Mouse (Mus musculus): Measurements from ENCODE around the gene Col27a1. TPM values are rescaled to one million over a fixed set of nuclear protein-coding genes. Genes with fewer than 3 reads are reported as not detected.

Col27a1 gene
- polyA plus RNA-seq, 1 experiment from 2014 or later = 3.0 TPM

DNA sequence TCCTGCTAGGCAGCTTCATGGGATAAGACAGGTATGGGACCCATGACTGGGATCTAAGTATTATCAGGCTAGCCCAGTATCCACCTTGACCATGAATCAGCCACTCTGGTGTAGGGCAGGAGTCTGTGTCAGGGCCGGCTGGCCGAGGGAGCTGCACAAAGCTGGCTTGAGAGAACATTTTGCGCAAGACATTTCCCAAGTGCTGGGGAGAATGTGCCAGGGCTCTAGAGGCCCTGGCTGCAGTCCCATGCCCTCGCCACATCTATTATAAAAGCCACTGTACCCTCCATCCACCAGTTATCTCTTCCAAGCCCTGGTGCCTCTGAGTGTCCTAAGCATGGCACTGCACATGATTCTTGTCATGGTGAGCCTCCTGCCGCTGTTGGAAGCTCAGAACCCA lies 148.3 kb downstream of the Col27a1 start, which contains the start of gene Orm2:
Gene Orm2 (plus strand): TSS at position 300 of the 400 bp plus-strand sequence.
- 91% methylated on average over 5 of the region's 5 CpGs for WGBS
- Histone ChIP-seq H3K27ac (replicated peaks) (no peak within 1 kb of the TSS), H3K4me3 (no peak within 1 kb of the TSS), H3K9ac (no peak within 1 kb of the TSS), H3K4me1 (replicated peaks) (peaks cover 8% of the 10 kb centered on the region), H3K4me2 (no peak within 1 kb of the TSS), H3K36me3 (0 out of 2 replicates have a peak, but pooled peaks cover 1% of the 10 kb centered on the region), H3K27me3 (no peaks in the 10 kb centered on the region), H3K9me3 (no peaks in the 10 kb centered on the region)
- no peak for ATAC-seq (ENCODE audit: low read depth)

- Histone ChIP-seq H3K9me3 (no peaks in the 10 kb centered on the region), H3K27ac (replicated peaks) (no peak overlapping the region), H3K27me3 (no peaks in the 10 kb centered on the region), H3K9ac (no peak overlapping the region), H3K36me3 (peaks cover 19% of the 10 kb centered on the region; the same call in 1 of the 2 replicates), H3K4me1 (replicated peaks) (no peaks in the 10 kb centered on the region; the same call in 1 of the 2 replicates), H3K4me2 (no peak overlapping the region), H3K4me3 (no peak overlapping the region)
- ATAC-seq (ENCODE audit: low read depth) = 0 out of 2 replicates have a peak, but pooled peaks have one; percentile 44
- 16% methylated on average over 4 of the region's 4 CpGs for WGBS
Measured at GRCm38 (mm10) chr4:63368577-63368976, 154.8 kb downstream of the Col27a1 start.

DNA sequence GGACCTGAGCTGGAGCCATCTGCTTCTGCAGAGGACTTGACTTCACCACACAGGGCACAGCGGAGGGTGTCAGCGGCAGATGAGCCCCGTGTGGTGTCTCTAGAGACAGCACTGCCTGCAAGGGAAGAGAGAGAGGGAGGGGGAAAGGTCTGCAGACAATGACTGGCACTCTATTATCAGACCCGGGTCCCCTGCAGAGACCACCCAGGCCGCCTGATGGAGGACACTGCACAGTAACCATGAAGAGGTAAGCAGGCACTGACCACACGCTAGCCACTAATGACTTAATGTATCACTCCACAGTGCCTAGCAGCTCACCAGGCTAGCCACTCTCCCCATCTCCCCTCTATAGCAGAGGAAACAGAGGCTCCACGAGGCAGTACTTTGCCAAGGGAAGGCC lies 157.1 kb downstream of the Col27a1 start:
- Histone ChIP-seq H3K9ac (no peak overlapping the region), H3K27ac (replicated peaks) (no peak overlapping the region), H3K27me3 (no peaks in the 10 kb centered on the region), H3K4me2 (no peak overlapping the region), H3K9me3 (no peaks in the 10 kb centered on the region), H3K4me1 (replicated peaks) (no peaks in the 10 kb centered on the region; the same call in 1 of the 2 replicates), H3K36me3 (peaks cover 32% of the 10 kb centered on the region; the same call in 1 of the 2 replicates), H3K4me3 (no peak overlapping the region)
- ATAC-seq (ENCODE audit: low read depth) = no peak
- WGBS = 30% methylated on average over 7 of the region's 7 CpGs

- peaks cover 39% of the 10 kb centered on the region for H3K36me3 ChIP-seq
- H3K9ac ChIP-seq = no peak overlapping the region
- no peaks in the 10 kb centered on the region for H3K27me3 ChIP-seq
- H3K4me1 ChIP-seq (replicated peaks) = no peaks in the 10 kb centered on the region; the same call in 1 of the 2 replicates
- H3K9me3 ChIP-seq = no peaks in the 10 kb centered on the region
- WGBS = 69% methylated on average over 3 of the region's 3 CpGs
- no peak for ATAC-seq (ENCODE audit: low read depth)
- no peak overlapping the region for H3K4me3 ChIP-seq
- H3K27ac ChIP-seq (replicated peaks) = no peak overlapping the region
- H3K4me2 ChIP-seq = no peak overlapping the region
Measured at GRCm38 (mm10) chr4:63371890-63372289, 158.1 kb downstream of the Col27a1 start.

DNA sequence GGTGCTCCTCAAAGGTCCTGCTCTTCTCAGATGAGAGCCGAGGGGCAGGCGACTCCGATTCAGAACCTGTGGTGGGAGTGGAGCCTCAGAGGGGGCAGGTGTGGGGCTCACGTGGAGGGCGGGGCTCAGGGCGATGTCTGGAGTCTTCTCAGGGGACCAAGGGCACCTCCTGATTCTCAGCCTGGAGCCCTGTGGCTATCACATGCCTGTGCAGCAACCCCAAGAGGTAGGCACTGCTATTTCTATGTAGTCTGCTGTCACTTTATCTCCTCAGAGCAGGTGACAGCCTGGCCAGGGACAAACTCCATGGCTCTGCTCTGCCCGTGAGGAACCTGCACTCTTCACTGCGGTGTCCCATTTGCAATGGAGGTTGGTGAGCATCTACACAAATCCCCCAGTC lies 159.6 kb downstream of the Col27a1 start:
- Histone ChIP-seq H3K27ac (replicated peaks) (no peak overlapping the region), H3K27me3 (no peaks in the 10 kb centered on the region), H3K9ac (no peak overlapping the region), H3K9me3 (no peaks in the 10 kb centered on the region), H3K4me1 (replicated peaks) (no peaks in the 10 kb centered on the region; the same call in 1 of the 2 replicates), H3K4me2 (no peak overlapping the region), H3K36me3 (peaks cover 41% of the 10 kb centered on the region), H3K4me3 (no peak overlapping the region)
- no peak for ATAC-seq (ENCODE audit: low read depth)
- 92% methylated on average over 8 of the region's 8 CpGs for WGBS

DNA sequence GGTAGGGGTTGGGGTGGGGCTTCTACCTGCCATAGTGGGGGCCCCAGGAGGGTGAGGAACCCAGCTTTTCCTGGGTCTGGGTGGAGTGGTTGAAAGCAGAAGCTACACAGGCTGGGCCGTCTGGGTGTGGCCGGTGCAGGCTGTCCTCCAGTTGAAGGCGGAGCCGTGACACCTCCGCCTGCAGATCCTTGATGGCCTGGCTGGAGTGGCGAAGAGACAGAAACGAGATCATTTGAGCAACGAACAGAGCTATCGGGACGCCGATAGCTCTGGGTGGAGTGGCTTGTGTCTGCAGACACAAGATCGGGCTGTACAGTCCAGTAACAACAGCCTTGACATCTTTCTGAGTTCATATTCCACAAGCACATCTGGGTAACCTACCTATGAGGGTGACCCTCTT lies 160.5 kb downstream of the Col27a1 start:
- Histone ChIP-seq H3K27me3 (no peaks in the 10 kb centered on the region), H3K9ac (no peak overlapping the region), H3K4me1 (replicated peaks) (no peaks in the 10 kb centered on the region; the same call in 1 of the 2 replicates), H3K9me3 (no peaks in the 10 kb centered on the region), H3K4me2 (no peak overlapping the region), H3K4me3 (no peak overlapping the region), H3K36me3 (peaks cover 50% of the 10 kb centered on the region), H3K27ac (replicated peaks) (no peak overlapping the region)
- WGBS = 80% methylated on average over 12 of the region's 12 CpGs
- no peak for ATAC-seq (ENCODE audit: low read depth)

DNA sequence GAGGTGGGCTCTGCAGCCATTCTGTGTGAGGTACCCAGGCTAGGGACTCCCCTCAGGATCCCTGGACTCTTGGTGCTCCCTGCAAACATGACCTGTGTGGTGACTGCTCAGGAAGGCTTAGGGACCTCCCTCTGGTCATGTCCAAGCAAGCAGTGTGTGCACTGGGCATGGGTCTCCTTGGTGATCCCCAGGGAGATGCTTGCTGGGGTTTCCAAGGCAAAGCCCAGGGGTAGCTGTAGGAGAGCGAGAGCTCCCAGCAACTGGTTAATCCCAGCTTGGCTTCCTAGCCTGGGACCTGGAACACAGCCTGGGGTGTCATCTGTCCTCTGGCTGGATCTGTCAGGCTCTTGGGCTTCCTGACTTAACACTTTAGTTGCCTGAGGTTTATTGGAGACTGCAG lies 161.6 kb downstream of the Col27a1 start:
- no peaks in the 10 kb centered on the region for H3K27me3 ChIP-seq
- H3K36me3 ChIP-seq = peaks cover 61% of the 10 kb centered on the region
- H3K4me2 ChIP-seq = no peak overlapping the region
- no peaks in the 10 kb centered on the region for H3K4me1 ChIP-seq (replicated peaks)
- no peak overlapping the region for H3K27ac ChIP-seq (replicated peaks)
- 87% methylated on average over 1 of the region's 1 CpGs for WGBS
- no peak for ATAC-seq (ENCODE audit: low read depth)
- H3K4me3 ChIP-seq = no peak overlapping the region
- no peak overlapping the region for H3K9ac ChIP-seq
- no peaks in the 10 kb centered on the region for H3K9me3 ChIP-seq

GRCm38 (mm10) chr4:63377483-63377882 lies 163.7 kb downstream of the Col27a1 start:
- Histone ChIP-seq H3K4me1 (replicated peaks) (no peaks in the 10 kb centered on the region), H3K27ac (replicated peaks) (no peak overlapping the region), H3K36me3 (peaks cover 77% of the 10 kb centered on the region), H3K9ac (no peak overlapping the region), H3K27me3 (no peaks in the 10 kb centered on the region), H3K4me2 (no peak overlapping the region), H3K4me3 (no peak overlapping the region), H3K9me3 (no peaks in the 10 kb centered on the region)
- no peak for ATAC-seq (ENCODE audit: low read depth)
- 69% methylated on average over 7 of the region's 7 CpGs for WGBS

DNA sequence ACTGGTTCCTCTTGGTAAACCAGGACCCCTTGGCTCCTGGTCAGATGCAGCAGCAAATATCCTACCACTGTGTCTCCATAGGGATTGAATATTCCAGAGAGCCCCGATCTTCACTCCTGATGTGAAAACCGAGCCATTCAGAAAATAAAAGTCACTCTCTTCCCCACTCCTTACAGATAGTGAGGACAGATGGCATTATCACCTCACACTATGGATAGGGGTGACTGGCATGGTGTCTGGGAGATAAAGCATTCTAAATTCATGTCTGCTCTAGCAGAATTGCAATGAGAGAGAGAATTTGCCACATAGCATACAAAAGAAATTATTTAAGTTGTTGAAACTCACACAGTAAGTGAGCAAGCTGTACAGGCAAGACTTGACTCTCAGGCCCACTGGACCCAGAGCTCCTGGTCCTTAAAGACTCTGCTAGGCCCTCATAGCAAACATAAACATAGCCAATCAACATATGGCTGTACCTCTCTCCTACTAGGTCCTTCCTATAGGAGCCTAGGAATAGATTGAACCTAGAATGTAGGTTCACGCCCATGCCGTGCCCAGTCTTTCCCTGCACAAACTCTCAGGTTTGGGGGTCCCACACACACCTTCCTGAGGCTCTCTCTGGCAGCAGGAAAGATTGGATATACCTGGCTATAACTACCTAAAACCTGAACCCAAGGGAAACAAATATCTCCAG lies 169.0 kb downstream of the Col27a1 start:
- no peak overlapping the region for H3K9ac ChIP-seq
- no peaks in the 10 kb centered on the region for H3K27me3 ChIP-seq
- 84% methylated on average over 4 of the region's 4 CpGs for WGBS
- H3K4me3 ChIP-seq = no peak overlapping the region
- no peaks in the 10 kb centered on the region for H3K9me3 ChIP-seq
- ATAC-seq (ENCODE audit: low read depth) = no peak
- H3K4me2 ChIP-seq = no peak overlapping the region
- H3K27ac ChIP-seq (replicated peaks) = no peak overlapping the region
- H3K36me3 ChIP-seq = peaks cover 53% of the 10 kb centered on the region
- peaks cover 7% of the 10 kb centered on the region for H3K4me1 ChIP-seq (replicated peaks)

DNA sequence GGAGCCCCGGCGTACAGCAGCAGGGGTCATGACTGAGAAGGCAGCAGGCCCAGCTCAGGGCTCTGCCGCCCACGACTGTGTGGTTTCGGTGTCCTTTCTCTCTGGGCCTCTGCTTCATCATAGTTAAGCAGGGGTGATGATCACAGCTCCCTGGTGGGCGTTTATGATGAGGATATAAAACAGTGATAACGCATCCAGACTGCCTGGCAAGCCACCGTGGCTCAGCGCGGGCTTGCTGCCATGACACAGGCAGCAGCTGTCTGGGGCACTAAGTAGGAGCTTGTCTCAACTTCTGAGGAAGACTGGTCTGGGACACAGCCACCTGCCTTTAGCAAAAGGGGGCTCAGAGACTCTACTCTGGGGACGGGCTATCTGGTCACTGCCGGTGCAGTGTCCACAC lies 169.7 kb downstream of the Col27a1 start:
- Histone ChIP-seq H3K36me3 (peaks cover 47% of the 10 kb centered on the region), H3K4me2 (no peak overlapping the region), H3K27ac (replicated peaks) (no peak overlapping the region), H3K27me3 (no peaks in the 10 kb centered on the region), H3K9ac (no peak overlapping the region), H3K4me1 (replicated peaks) (peaks cover 14% of the 10 kb centered on the region), H3K4me3 (no peak overlapping the region), H3K9me3 (no peaks in the 10 kb centered on the region)
- ATAC-seq (ENCODE audit: low read depth) = no peak
- whole genome bisulfite sequencing = 63% methylated on average over 12 of the region's 12 CpGs

GRCm38 (mm10) chr4:63384262-63384661 lies 170.5 kb downstream of the Col27a1 start:
- 92% methylated on average over 4 of the region's 4 CpGs for WGBS
- peaks cover 22% of the 10 kb centered on the region for H3K4me1 ChIP-seq (replicated peaks)
- no peak overlapping the region for H3K9ac ChIP-seq
- ATAC-seq (ENCODE audit: low read depth) = no peak
- H3K36me3 ChIP-seq = peaks cover 39% of the 10 kb centered on the region
- H3K9me3 ChIP-seq = no peaks in the 10 kb centered on the region
- no peaks in the 10 kb centered on the region for H3K27me3 ChIP-seq
- H3K4me2 ChIP-seq = no peak overlapping the region
- H3K4me3 ChIP-seq = no peak overlapping the region
- no peak overlapping the region for H3K27ac ChIP-seq (replicated peaks)
